Comparison of ENCODE assay signal across 8 mouse cellular contexts in the genomic region with DNA sequence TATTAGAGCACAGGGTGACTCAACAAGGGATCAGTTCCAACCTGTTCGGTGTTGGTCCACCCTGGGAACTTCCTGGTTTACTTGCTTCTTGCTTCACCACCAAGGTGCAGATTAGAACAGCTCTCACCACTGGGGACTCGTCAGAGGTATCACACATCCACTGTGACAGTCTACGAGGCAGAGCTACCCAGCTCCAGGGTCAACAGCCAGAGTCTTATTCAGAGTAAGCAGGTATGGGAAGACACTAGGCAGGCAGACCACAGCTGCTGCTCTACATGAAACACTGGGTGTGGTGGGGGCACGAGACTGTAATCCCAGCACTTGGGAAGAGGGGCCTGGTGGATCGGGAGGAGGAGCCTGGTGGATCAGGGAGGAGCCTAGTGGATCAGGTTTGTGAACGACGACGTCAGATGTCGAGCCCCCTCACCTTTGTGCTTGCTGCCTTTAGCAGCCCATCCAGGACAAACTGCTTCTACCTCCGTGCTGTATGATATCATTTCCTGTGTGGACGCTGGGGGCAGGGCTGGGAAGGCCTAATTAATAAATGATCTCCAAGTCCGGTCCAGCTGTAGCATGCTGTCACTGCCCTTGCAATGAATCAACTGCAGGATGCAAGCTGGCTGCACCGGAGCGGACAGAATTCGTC. TPM values are rescaled to one million over a fixed set of nuclear protein-coding genes. Genes with fewer than 3 reads are reported as not detected.
DNase-seq lines count a peak whose midpoint lies in the region; ATAC-seq and TF ChIP-seq lines count a peak whose summit lies in the region.

No protein-coding gene starts in this region.

- peaks cover 8% of the 10 kb centered on the region for H3K27me3 ChIP-seq in embryonic facial prominence, embryonic 12.5 days
- H3K27me3 ChIP-seq in hindbrain, postnatal 0 days (ENCODE audit: insufficient read depth, low read length) = no peaks in the 10 kb centered on the region
- H3K27me3 ChIP-seq in stomach, postnatal 0 days (ENCODE audit: control insufficient read depth, insufficient read depth, low read length) = no peaks in the 10 kb centered on the region

- peaks cover 10% of the 10 kb centered on the region; the same call in 1 of the 2 replicates for H3K4me1 ChIP-seq in embryonic facial prominence, embryonic 12.5 days
- H3K4me1 ChIP-seq in hindbrain, postnatal 0 days (ENCODE audit: insufficient read depth, low read length) = peaks cover 3% of the 10 kb centered on the region; the same call in 1 of the 2 replicates
- H3K4me1 ChIP-seq in stomach, postnatal 0 days (replicated peaks; ENCODE audit: control insufficient read depth, insufficient read depth) = no peaks in the 10 kb centered on the region

- H3K36me3 ChIP-seq in embryonic facial prominence, embryonic 12.5 days = no peaks in the 10 kb centered on the region
- H3K36me3 ChIP-seq in hindbrain, postnatal 0 days (ENCODE audit: insufficient read depth, low read length) = no peaks in the 10 kb centered on the region
- H3K36me3 ChIP-seq in stomach, postnatal 0 days (ENCODE audit: control insufficient read depth, insufficient read depth, low read length) = no peaks in the 10 kb centered on the region

- intact Hi-C loops in gastrocnemius, adult 2 months (cut with DNase I) = no loop called here
- intact Hi-C loops in gastrocnemius, postnatal 36 days (cut with DNase I) = no loop called here

- WGBS in embryonic facial prominence, embryonic 12.5 days = 29% methylated on average over 15 of the region's 15 CpGs
- WGBS in hindbrain, postnatal 0 days = 23% methylated on average over 15 of the region's 15 CpGs
- 13% methylated on average over 15 of the region's 15 CpGs for WGBS in stomach, postnatal 0 days

- DNase-seq in gastrocnemius, adult 2 months = no peak
- DNase-seq in gastrocnemius, postnatal 36 days = no peak
- peak; percentile 69 for DNase-seq in hindbrain, postnatal 0 days (ENCODE audit: low spot score)
- peak; percentile 49 to 68 for DNase-seq in lung, postnatal 4 days
- peak; percentile 64 for DNase-seq in stomach, postnatal 0 days (ENCODE audit: low spot score)
- DNase-seq in layer of hippocampus, adult 8-10 months (ENCODE audit: low spot score in 2 of 2) = no peak
- no peak for DNase-seq in right cerebral cortex, postnatal 10 days (ENCODE audit: low spot score in 2 of 2)

- TF ChIP-seq EP300 in stomach, postnatal 0 days (optimal IDR thresholded peaks at IDR 0.05) = no peak

- TF ChIP-seq CTCF in gastrocnemius, adult 2 months (IDR thresholded peaks at IDR 0.05) = no peak
- TF ChIP-seq CTCF in hindbrain, postnatal 0 days (IDR thresholded peaks at IDR 0.05; ENCODE audit: low read depth) = 0 out of 2 replicates have a peak, but pooled peaks have one; percentile 2
- TF ChIP-seq CTCF in stomach, postnatal 0 days (IDR thresholded peaks at IDR 0.05; ENCODE audit: low read depth) = 0 out of 2 replicates have a peak, but pooled peaks have one; percentile 1

- peak; percentile 42; the same call in 1 of the 2 replicates for ATAC-seq in embryonic facial prominence, embryonic 12.5 days (ENCODE audit: insufficient number of reproducible peaks, insufficient read depth, low FRiP score, low TSS enrichment)
- peak; percentile 80 for ATAC-seq in hindbrain, postnatal 0 days
- peak; percentile 92 for ATAC-seq in stomach, postnatal 0 days (ENCODE audit: low FRiP score, low TSS enrichment)

- H3K4me2 ChIP-seq in embryonic facial prominence, embryonic 12.5 days (replicated peaks) = peak overlapping the region; percentile 21; the same call in 1 of the 2 replicates
- H3K4me2 ChIP-seq in hindbrain, postnatal 0 days (ENCODE audit: low read depth, low read length) = peak overlapping the region; percentile 13
- H3K4me2 ChIP-seq in stomach, postnatal 0 days (replicated peaks; ENCODE audit: low read depth) = peak overlapping the region; percentile 35

- H3K9me3 ChIP-seq in embryonic facial prominence, embryonic 12.5 days = no peaks in the 10 kb centered on the region
- no peaks in the 10 kb centered on the region for H3K9me3 ChIP-seq in hindbrain, postnatal 0 days (ENCODE audit: low read length)
- no peaks in the 10 kb centered on the region for H3K9me3 ChIP-seq in stomach, postnatal 0 days (ENCODE audit: control insufficient read depth, low read length)

- no peak overlapping the region for H3K27ac ChIP-seq in gastrocnemius, adult 2 months
- H3K27ac ChIP-seq in embryonic facial prominence, embryonic 12.5 days = no peak overlapping the region
- peak overlapping the region; percentile 55 for H3K27ac ChIP-seq in hindbrain, postnatal 0 days
- peak overlapping the region; percentile 91 for H3K27ac ChIP-seq in stomach, postnatal 0 days (replicated peaks)

- H3K9ac ChIP-seq in embryonic facial prominence, embryonic 12.5 days = no peak overlapping the region
- no peak overlapping the region for H3K9ac ChIP-seq in hindbrain, postnatal 0 days (replicated peaks; ENCODE audit: low read length)
- H3K9ac ChIP-seq in stomach, postnatal 0 days (ENCODE audit: low read length) = no peak overlapping the region

- peak overlapping the region; percentile 47 for H3K4me3 ChIP-seq in gastrocnemius, adult 2 months
- no peak overlapping the region for H3K4me3 ChIP-seq in embryonic facial prominence, embryonic 12.5 days
- 0 out of 2 replicates have a peak overlapping the region, but pooled peaks have one; percentile 3 for H3K4me3 ChIP-seq in hindbrain, postnatal 0 days (ENCODE audit: low read length)
- no peak overlapping the region for H3K4me3 ChIP-seq in stomach, postnatal 0 days (ENCODE audit: low read depth, low read length)

RNA-seq across cellular contexts. Expression of a gene that starts 17.0 kb away (rescaled TPM):
- total RNA-seq in gastrocnemius, adult 2 months (2021) = 1 to 10 TPM; 2.4 to 3.6 TPM
- 1 to 10 TPM; 2.3 to 2.6 TPM for total RNA-seq in gastrocnemius, postnatal 36 days (2021)
- 9.4 and 10.8 TPM in 2 replicates for polyA plus RNA-seq in embryonic facial prominence, embryonic 12.5 days (2016; fragmentation: Nextera tagmentation; extraction: Ambion mirVana)
- 29.7 and 40.8 TPM in 2 replicates for total RNA-seq in hindbrain, postnatal 0 days (2014; rRNA removed)
- 57.7 and 62.8 TPM in 2 replicates for polyA plus RNA-seq in hindbrain, postnatal 0 days (2015; fragmentation: Nextera tagmentation; extraction: Ambion mirVana)
- polyA plus RNA-seq in stomach, postnatal 0 days (2015; fragmentation: Nextera tagmentation; extraction: Ambion mirVana) = 3.0 and 3.1 TPM in 2 replicates
- total RNA-seq in layer of hippocampus, adult 8-10 months (2022) = 10 to 100 TPM; 32.9 to 43.5 (median 38.2) TPM

RNA-seq across cellular contexts. Expression of a gene that starts 18.9 kb away (rescaled TPM):
- total RNA-seq in gastrocnemius, adult 2 months (2021) = 10 to 100 TPM; 22.0 to 30.2 TPM
- total RNA-seq in gastrocnemius, postnatal 36 days (2021) = 10 to 100 TPM; 23.9 TPM
- 81.7 and 83.6 TPM in 2 replicates for polyA plus RNA-seq in embryonic facial prominence, embryonic 12.5 days (2016; fragmentation: Nextera tagmentation; extraction: Ambion mirVana)
- 59.3 and 68.3 TPM in 2 replicates for total RNA-seq in hindbrain, postnatal 0 days (2014; rRNA removed)
- 71.5 and 72.8 TPM in 2 replicates for polyA plus RNA-seq in hindbrain, postnatal 0 days (2015; fragmentation: Nextera tagmentation; extraction: Ambion mirVana)
- polyA plus RNA-seq in stomach, postnatal 0 days (2015; fragmentation: Nextera tagmentation; extraction: Ambion mirVana) = 29.7 and 29.8 TPM in 2 replicates
- total RNA-seq in layer of hippocampus, adult 8-10 months (2022) = 10 to 100 TPM; 39.8 to 43.9 (median 43.3) TPM

RNA-seq across cellular contexts. Expression of a gene that starts 19.0 kb away (rescaled TPM):
- 10 to 100 TPM; 30.3 to 31.1 TPM for total RNA-seq in gastrocnemius, adult 2 months (2021)
- 10 to 100 TPM; 29.6 to 29.7 TPM for total RNA-seq in gastrocnemius, postnatal 36 days (2021)
- 17.0 and 18.6 TPM in 2 replicates for polyA plus RNA-seq in embryonic facial prominence, embryonic 12.5 days (2016; fragmentation: Nextera tagmentation; extraction: Ambion mirVana)
- 56.8 and 68.4 TPM in 2 replicates for total RNA-seq in hindbrain, postnatal 0 days (2014; rRNA removed)
- 23.4 and 24.7 TPM in 2 replicates for polyA plus RNA-seq in hindbrain, postnatal 0 days (2015; fragmentation: Nextera tagmentation; extraction: Ambion mirVana)
- 16.1 and 17.9 TPM in 2 replicates for polyA plus RNA-seq in stomach, postnatal 0 days (2015; fragmentation: Nextera tagmentation; extraction: Ambion mirVana)
- 10 to 100 TPM; 51.3 to 53.1 (median 52.4) TPM for total RNA-seq in layer of hippocampus, adult 8-10 months (2022)

RNA-seq across cellular contexts. Expression of a gene that starts 31.7 kb away (rescaled TPM):
- total RNA-seq in gastrocnemius, adult 2 months (2021) = 1 to 10 TPM; 1.2 to 1.6 TPM
- 1 to 10 TPM; 1.1 to 2.1 TPM for total RNA-seq in gastrocnemius, postnatal 36 days (2021)
- polyA plus RNA-seq in embryonic facial prominence, embryonic 12.5 days (2016; fragmentation: Nextera tagmentation; extraction: Ambion mirVana) = 0.50 and 0.60 TPM in 2 replicates
- total RNA-seq in hindbrain, postnatal 0 days (2014; rRNA removed) = 25.4 and 28.9 TPM in 2 replicates
- polyA plus RNA-seq in hindbrain, postnatal 0 days (2015; fragmentation: Nextera tagmentation; extraction: Ambion mirVana) = 5.8 and 6.5 TPM in 2 replicates
- 0.52 and 0.94 TPM in 2 replicates for polyA plus RNA-seq in stomach, postnatal 0 days (2015; fragmentation: Nextera tagmentation; extraction: Ambion mirVana)
- 100 to 1,000 TPM; 157 to 185 (median 168) TPM for total RNA-seq in layer of hippocampus, adult 8-10 months (2022)

RNA-seq across cellular contexts. Expression of a gene that starts 32.5 kb away (rescaled TPM):
- 10 to 100 TPM; 20.7 to 35.3 TPM for total RNA-seq in gastrocnemius, adult 2 months (2021)
- total RNA-seq in gastrocnemius, postnatal 36 days (2021) = 10 to 100 TPM; 22.4 to 27.6 TPM
- polyA plus RNA-seq in embryonic facial prominence, embryonic 12.5 days (2016; fragmentation: Nextera tagmentation; extraction: Ambion mirVana) = 10.3 and 11.9 TPM in 2 replicates
- total RNA-seq in hindbrain, postnatal 0 days (2014; rRNA removed) = 26.7 and 32.3 TPM in 2 replicates
- 8.8 TPM in 2 replicates for polyA plus RNA-seq in hindbrain, postnatal 0 days (2015; fragmentation: Nextera tagmentation; extraction: Ambion mirVana)
- 23.8 and 25.6 TPM in 2 replicates for polyA plus RNA-seq in stomach, postnatal 0 days (2015; fragmentation: Nextera tagmentation; extraction: Ambion mirVana)
- total RNA-seq in layer of hippocampus, adult 8-10 months (2022) = 10 to 100 TPM; 13.6 to 16.9 (median 15.6) TPM

Comparison
In these comparisons a context has a peak if more than half of its experiments do, and no peak if none do; other contexts are left out.
1. DNase-seq: peak in hindbrain, postnatal 0 days (single experiment), lung, postnatal 4 days (2 of 2) and stomach, postnatal 0 days (single experiment); none in gastrocnemius, adult 2 months (single experiment), gastrocnemius, postnatal 36 days (0 of 2), layer of hippocampus, adult 8-10 months (0 of 2) and right cerebral cortex, postnatal 10 days (0 of 2).
2. H3K27ac ChIP-seq: peak in hindbrain, postnatal 0 days (single experiment) and stomach, postnatal 0 days (single experiment); none in gastrocnemius, adult 2 months (single experiment) and embryonic facial prominence, embryonic 12.5 days (single experiment).
3. H3K4me3 ChIP-seq: peak in gastrocnemius, adult 2 months (single experiment) and hindbrain, postnatal 0 days (single experiment); none in embryonic facial prominence, embryonic 12.5 days (single experiment) and stomach, postnatal 0 days (single experiment).
4. ATAC-seq: peak in every context shown above with its lines; median percentile 92 in stomach, postnatal 0 days; 80 in hindbrain, postnatal 0 days; 42 in embryonic facial prominence, embryonic 12.5 days.
5. Peak in every context shown above with its lines, with median percentiles within 50 percentile points of each other: H3K4me2 ChIP-seq.